Mouse (Mus musculus): ENCODE data around the gene Fmo4. TPM values are rescaled to one million over a fixed set of nuclear protein-coding genes. Genes with fewer than 3 reads are reported as not detected.
A peak's percentile ranks its signal among the peaks of the same experiment; 100 is the strongest.

Gene Fmo4
- under 1 TPM in 1 of 2 experiments, not detected in 1; 0.23 TPM for total RNA-seq (2021)
- long read RNA-seq = 0 reads

DNA sequence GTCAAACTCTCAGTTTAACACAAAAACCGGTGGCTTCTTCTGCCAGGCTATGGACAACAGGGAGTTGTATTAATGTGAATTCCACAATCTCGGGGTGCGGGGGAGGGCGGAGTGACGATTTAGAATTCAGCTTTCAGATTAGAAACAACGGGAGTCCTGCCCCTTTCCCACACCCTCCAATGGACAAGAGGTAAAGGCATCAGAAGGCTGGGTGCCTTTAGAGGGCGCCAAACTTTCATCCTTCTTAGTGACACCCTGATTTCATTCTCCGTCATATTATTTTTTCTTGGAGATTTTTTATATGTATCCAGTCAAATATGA, at the start of gene Fmo4:
Fmo4 (minus strand) TSS at position 137 of the 321 bp plus-strand sequence.
- DNase-seq (ENCODE audit: low spot score in 2 of 2) = peak; percentile 28 to 52

DNA sequence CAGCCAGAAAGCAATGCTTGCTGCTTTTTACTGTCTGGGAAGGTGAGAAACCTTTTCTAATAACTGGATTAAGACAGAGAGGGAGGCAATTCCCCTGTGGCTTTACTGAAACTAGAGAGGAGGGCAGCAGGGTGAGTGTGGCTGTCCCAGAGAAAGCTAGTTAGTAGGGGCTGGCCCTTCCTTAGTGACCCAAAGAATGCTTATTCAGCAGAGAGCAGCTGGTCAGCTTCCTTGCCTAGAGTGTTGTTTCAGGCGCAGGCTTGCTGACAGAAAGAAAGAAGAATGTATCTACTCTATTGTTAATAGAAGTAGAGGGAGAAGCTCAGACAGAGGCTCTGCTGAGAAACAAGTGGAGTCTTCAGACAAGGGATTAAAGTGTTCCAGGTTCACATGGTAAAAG, 48.6 kb upstream of the Fmo4 start:
- DNase-seq (ENCODE audit: low spot score in 2 of 2) = no peak

DNA sequence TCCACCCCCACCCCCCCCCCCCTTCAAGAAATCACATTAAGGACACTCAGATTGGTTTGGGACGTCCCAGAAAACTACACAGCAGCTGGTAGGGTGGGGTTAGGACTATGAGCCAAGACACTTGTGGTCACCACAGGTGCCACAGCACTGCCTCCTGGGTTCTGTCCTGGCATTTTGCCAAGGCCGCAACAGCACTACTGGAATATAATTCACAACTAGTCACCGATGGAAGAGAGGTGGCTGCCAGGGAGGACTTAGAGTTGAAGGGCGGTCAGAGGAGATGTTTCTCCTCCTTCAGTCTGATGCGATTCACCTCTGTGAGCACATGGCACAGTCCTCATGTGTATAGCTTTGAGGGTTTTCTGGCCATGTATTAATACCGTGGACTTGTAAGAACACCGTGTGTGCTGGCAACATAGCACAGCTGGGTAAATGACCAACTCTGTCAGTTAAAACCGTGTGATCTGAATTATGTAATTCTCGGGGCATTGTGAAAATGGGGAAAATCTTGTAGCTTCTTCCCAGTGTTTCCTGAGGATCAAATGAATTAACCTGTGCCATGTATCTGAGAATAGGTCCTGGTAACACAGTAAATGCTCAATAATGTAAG, 46.3 kb upstream of the Fmo4 start:
- DNase-seq (ENCODE audit: low spot score in 2 of 2) = no peak

DNA sequence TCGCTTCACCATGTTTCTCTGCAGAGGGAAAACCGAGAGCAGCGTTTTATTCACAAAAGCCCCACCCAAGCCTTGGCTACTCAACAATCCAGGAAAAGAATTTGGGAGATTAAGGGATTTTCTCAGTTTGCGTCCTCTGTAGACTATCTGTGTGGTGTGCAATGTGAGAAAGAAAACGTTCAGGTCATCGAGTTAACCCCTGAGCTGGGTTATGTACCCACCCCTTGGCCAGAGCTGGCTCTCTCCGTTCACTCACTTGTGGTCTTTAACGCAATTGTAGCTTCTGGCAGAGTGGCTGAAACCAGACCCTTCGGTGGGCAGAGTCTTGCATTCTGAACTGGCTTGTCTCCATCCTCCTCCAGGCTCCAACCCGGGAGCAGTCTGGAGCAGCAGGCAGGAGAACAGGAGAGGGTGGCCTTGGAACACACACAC, 45.8 kb upstream of the Fmo4 start:
- DNase-seq (ENCODE audit: low spot score in 2 of 2) = peak; percentile 9 to 24

DNA sequence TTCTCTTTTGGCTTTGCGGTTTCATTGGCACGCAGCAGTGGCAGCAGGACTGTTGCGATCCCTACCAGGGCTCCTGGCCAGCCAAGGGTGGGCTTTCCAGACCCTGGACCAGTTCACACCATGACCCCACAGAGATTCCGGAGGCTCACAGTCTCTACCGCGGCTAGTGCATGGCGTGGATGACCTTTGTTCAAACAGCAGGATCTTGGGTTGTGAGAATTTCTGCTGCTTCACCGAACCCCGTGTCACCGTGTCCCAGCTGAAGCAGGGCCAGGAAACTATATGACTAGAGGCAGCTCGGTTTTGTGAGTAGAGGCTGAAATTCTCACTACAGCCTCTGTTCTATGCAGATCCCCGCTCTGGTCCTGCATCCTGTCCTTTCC, 45.0 kb upstream of the Fmo4 start:
- peak; percentile 36 to 55 for DNase-seq (ENCODE audit: low spot score in 2 of 2)

DNA sequence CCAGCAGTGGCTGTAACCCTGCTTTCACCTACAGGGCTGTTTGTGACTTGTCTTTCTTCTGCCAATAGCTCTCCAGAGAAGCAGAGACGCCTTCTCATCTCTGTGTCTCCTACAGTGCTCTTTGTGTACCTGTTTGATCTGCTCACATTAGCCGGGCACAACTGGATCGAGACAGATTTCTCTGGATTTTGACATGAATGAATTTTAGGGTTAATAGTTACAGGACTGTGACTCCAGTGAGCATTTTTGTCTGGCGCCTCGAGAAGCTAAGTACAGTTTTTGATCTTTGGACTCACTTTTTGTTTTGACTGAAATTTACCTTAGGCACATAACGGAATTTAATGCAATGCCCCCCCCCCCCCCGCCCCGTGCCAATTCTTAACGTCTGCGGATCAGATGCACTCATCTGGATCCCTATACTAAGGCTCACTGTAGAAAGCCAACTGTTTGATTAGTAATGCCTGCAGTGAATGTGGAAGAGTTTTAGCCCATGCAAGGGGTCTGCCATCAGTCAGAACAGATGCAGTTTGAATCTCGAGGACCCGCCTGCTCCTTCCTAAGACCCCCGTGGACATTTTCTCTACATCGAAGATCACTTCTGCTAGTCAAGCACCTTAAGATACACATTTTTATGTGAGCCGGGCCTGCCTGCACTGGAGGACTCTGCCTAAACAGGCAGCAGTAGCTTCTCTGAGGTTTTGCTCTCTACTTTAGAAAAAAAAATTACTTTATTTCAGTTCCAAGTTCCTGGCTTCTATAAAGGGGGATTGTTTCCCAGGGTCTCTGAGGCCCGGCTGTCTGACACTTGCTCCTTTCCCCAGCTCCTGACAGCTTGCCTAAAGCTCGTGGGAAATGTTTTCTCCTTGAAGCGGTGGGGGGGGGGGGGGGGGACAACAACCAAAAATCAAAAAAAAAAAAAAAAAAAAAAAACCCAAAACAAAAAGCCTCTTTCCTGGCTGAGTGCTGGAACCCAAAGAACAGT, 44.3 kb upstream of the Fmo4 start:
- no peak for DNase-seq (ENCODE audit: low spot score in 2 of 2)

DNA sequence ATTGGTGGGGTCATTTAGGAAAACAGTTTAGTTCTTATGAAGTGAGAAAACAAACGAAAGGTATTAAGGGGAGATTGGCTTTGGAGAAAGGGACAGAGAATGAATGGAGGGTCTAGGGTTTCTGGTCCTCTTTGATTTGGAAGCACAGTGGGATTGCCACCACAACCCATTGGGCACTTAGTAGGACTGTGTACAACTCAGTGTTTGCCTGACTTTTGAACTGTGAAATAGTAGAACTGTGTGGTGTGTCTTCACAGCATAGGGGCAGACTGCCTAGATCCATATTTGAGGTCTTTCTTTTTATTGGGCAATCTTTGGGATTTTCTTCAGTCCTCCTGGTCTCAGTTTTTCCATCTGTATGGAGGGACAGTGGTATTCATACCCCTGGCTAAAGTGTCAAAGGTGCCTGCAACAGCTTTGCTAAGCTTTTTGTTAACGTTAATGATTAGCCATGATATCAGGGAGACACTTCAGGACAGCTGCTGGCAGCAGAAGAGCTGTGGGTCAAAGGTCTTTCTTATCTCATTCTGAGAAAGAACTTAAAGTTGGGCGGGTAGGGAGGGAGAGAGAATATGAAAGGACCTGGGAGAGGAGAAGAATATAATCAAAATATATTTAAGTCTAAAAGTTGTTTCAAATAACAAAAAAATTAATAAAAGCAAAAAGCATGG, 40.2 kb upstream of the Fmo4 start:
- DNase-seq (ENCODE audit: low spot score in 2 of 2) = no peak

DNA sequence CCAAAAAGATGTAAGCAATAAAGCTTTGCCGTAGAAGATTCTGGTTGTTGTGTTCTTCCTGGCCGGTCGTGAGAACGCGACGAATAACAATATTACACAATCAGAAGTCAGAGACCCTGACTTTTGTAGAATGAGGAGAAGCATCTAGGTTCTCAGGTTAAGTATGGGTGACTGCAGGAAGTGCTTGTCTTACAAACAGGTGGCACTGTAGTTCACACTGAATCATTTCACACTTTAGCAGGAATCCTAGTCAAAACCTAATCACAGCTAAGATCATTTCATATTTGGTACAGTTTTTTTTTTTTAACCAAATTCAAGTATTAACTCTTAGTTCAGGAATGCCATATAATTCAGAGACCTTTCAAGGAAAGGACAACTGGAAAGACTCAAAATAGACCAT, 33.8 kb upstream of the Fmo4 start:
- DNase-seq (ENCODE audit: low spot score in 2 of 2) = no peak

DNA sequence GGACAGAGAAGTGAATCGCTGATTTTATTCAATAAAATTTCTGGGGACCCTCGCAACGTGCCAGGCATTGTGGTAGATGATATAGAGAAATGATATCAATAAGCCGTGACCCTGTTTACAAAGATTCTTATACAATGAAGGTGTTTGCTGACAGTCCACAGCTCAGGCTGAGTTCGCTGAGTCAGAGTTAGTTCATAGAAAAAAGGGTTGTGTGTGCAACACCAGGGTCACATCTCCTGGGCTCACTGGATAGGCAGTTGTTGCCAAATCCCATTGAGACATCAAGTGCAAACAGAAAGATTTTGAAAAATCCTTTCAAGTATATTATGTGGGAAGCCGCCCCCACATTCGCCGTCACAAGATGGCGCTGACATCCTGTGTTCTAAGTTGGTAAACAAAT, 26.4 kb upstream of the Fmo4 start:
- DNase-seq (ENCODE audit: low spot score in 2 of 2) = no peak

DNA sequence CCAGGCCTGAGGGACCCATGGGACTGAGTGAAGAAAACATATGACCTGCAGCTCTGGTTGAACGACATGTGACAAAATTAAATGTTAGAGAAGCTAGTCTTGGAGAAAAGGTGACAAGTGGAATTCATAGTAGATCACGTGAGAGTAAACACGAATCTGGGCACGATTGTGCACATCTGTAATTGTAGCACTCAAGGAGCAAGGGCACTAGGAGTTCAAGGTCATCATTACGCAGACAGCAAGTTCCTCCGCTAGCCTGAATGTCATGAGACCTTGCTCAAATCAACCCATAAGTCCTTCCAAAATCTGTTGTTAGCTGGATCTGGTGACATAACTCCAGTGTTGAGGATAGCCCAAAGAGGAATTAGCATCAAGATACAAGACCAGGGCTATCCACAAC, 25.2 kb upstream of the Fmo4 start:
- DNase-seq (ENCODE audit: low spot score in 2 of 2) = no peak

DNA sequence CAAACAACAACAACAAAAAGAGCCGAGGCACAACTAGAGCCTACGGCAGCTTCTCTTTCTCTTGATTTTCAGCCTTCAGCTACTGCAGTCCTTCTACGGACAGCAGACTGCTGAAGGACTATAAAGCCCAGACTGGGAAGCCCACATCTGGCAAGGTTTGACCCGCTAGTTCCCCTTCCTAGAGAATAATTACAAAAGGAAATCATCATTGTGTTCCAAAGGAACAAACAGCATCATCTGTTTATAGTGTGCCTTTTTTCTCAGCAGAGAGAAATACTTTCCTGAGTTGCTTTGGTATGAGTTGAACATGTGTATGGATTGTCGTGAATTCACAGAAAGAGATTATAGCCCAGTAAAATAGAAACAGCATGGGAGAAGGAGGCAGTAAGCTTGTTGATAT, 20.6 kb upstream of the Fmo4 start:
- DNase-seq (ENCODE audit: low spot score in 2 of 2) = no peak

DNA sequence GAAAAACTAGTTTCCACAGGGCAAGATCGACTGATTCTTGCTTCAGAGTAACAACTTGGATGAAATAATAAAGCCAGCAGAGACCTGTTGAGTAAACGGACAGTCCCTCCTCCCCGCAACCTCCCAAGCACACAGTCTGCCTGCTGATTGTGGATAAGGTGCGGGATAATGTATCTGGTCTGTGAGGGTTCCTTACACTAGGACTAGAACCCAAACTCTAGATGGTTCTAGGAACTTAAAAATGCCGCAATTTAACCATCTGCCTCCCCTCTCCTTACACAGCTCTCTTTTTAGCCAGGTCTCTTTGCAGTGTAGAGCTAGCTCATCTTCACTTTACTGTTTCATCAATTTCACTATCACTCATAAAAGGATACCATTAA, 18.8 kb upstream of the Fmo4 start:
- no peak for DNase-seq (ENCODE audit: low spot score in 2 of 2)

DNA sequence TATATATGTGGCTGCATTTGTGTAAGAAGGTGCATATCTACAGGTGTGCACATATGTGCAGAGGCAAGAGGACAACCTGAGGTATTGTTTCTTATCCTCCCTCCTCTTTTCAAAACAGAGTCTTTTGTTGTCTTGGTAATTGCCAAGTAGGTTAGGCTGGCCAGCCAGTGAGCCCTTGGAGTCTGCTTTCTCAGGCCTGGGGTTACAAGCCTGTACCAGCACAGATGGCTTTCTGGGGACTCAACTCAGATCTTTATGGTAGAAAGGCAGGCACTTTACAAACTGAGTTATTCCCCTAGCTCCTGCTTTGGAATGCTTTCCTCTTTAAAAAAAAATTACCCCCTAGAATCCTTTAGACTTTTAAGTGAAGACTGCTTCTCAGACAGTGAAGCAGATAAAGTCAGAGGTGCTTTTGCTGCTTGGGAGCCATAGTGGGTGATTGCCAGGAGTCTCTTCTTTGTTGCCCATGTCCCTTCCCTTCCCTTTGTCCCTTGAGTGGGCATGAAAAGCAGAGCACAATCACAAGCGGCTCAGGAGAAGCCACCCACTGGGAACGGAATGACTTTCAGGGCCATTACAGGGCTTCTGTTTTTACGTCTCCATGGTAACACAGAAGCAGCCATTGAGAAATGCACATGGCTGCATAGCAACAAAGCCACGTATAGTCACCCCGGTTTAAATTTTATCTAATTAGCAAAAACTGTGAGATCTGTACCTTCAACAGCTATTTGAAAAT, 18.2 kb upstream of the Fmo4 start:
- no peak for DNase-seq (ENCODE audit: low spot score in 2 of 2)

DNA sequence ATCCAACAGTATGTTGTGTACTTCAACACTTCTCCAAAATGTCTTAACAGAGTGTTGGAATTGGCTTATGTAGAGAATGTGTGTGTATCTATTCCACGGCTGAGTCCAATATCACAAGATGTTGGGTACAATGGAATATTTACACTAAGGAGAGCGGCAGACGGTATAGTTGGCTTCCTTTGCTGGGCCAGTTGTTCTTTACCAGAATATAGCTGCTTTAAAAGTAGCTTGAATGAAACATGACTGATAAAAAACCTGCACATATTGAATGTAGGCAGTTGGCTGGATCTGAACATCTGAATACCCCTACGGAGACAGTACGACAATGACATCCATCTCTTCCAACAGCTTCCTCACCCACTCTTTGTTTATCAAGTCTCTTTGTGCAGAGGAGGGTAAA, 5.5 kb upstream of the Fmo4 start:
- no peak for DNase-seq (ENCODE audit: low spot score in 2 of 2)

DNA sequence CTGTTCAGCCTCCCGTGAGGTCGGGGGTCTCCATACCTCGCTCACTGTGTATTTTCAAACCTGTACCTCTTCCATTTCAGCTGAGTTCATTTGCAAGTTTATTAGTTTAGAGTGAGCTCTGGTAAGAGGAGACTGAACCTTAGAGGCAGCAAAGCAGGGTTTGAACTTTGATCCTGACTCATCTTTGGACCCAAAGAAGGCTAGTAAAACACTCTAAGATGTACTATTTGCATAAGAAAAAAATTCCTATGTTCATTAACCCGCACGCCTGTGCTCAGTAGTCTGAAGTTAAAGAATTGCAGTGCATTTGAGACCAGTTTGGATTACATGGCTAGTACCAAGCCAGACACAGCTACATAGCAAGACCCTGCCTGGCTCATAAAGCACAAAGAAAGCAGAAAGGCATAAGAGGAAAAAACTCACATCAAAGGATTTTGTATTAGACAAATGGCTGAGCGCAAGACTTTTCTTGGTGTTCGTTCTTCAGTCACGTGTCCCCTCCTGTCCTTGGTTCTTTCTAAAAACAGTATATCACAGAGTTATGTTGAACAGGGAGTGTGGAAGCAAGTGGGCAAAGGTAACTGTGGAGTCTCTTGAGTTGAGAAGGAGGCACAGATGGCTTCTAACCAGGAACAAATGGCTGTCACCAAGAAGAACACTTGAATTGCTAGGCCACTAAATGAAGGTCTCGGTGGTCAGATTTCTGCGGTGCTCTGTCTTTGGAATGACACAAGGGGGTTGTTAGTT, 1.8 kb upstream of the Fmo4 start:
- no peak for DNase-seq (ENCODE audit: low spot score in 2 of 2)

DNA sequence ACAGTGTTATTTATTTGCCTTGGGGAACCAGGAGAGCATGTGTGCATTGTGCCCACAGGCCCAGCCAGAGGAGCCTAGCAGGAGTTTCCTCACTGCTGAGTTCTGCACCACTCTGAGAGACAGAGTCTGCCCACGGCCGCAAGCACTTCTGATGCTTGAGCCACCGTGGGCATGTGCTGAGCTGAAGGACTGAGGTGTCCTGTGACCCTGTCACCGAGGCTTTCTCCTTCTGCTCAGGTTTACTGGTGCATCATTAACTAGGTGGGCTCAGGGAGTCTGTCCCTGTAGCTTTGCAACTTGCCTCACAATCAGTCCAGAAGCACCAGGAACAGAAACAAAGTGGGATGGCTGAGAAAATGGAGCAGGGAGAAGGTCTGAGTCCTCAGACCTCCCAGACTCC, 1.2 kb upstream of the Fmo4 start:
- no peak for DNase-seq (ENCODE audit: low spot score in 2 of 2)

DNA sequence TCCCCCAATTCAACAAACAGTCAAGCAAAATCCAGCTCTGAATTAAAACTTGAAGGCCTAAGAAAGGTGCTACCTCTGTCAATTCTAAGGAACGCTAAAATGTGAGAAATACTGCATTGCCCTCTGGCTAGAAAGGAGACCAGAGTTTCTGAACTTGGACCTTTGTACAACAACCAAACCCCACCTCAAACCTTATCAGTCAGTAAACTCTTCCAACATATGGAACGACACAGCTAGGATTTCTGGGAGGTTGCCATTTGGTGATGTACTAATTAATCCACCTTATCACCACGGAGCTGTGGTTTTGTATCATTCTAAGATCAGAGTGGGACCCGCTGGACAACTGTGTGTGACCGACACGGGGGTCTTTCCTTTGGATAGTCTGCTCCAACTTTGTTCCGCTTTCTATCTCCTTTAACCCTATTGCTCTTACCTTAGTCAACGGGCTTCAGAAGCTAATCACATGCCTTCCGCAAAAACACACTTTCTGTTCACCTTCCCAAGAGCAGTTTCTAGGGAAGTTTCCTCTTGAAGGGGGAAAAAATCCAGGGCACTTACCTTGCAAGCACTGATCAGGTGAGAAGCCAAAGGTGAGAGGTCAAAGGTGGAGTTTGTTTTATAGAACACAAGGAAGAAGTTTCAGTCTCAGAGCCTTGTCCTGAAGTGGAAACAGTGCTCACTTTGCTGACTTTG, 483 bp downstream of the Fmo4 start:
- no peak for DNase-seq (ENCODE audit: low spot score in 2 of 2)

DNA sequence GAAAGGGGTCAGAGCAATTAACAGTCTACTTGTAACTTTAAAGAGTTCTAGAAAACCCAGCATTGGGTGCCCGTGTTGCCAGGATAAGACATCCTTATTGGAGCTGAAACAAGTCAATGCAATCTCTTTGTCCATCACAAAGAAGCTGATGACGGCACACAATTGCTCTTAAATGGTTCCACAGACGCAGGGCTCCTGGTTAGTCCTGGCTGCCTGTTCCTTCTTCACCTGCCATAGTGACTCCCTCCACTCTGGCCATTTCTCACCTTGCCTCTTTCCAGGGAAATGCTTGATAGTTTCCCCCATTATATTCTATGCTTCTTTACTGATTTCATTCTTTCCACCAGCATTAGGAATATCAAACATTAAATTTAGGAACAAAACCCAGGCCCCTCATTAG, 5.2 kb downstream of the Fmo4 start:
- DNase-seq (ENCODE audit: low spot score in 2 of 2) = no peak

DNA sequence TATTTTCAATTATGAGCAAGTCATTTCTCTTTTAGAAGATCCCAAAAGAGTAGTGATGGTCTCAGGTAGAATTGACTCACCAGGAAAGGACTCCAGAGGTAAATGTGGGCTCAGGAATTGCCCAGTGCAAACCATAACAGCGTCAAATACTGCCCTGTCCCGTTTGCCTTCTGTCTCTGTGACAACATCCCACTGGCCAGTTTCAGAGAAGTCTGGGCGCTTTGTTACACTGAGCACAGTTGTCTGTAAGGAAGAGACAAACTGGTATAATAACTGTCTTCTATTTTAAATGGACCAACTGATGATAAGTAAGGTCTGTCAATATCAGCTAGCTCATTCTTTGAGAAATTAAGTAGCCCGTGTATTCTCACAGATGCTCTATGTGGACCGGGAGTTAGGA, 6.3 kb downstream of the Fmo4 start:
- no peak for DNase-seq (ENCODE audit: low spot score in 2 of 2)

DNA sequence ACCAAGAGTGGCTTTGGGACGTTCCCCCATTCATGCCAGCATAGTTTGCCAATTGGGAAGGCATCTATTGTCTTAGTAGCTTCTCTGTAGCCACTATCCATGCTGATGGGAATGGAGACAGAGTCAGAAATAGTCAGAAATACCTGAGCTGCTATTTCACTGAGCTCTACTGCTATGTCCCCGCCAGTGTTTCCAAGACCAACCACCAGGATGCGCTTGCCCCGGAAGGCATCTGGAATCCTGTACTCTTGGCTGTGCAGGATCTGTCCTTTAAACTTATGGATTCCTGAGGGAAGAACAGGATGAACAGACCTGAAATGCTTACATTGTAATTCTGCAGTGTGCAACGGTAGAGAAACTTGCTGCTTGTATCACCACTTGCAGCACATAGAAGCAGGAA, 8.8 kb downstream of the Fmo4 start:
- DNase-seq (ENCODE audit: low spot score in 2 of 2) = no peak

Data from layer of hippocampus, postnatal 10 days (tissue).